Mouse (Mus musculus) heart, embryonic 13.5 days (tissue): ENCODE measurements around the gene Phlpp1. TPM values are rescaled to one million over a fixed set of nuclear protein-coding genes. Genes with fewer than 3 reads are reported as not detected.

ENCODE experiments used
- polyA plus RNA-seq: library from polyadenylated mRNA; unstranded; fragments of >200 nt; fragmentation: Nextera tagmentation; extraction: Ambion mirVana; gene quantifications from 2 replicates; pipeline ENCODE4 v1.2.1, GENCODE M21; 2015

Phlpp1 gene
- polyA plus RNA-seq, 1 experiment from 2014 or later = 3.9 TPM

Other genes with a start within 250 kb of the Phlpp1 start
- 1.3 and 1.5 TPM in 2 replicates for gene Zcchc2, start 181.3 kb upstream of the Phlpp1 start, polyA plus RNA-seq